Mouse (Mus musculus) intestine, embryonic 16.5 days (tissue): ENCODE data around the gene Dnase1l1. TPM values are rescaled to one million over a fixed set of nuclear protein-coding genes. Genes with fewer than 3 reads are reported as not detected.
A peak's percentile ranks its signal among the peaks of the same experiment; 100 is the strongest.

Experiments used
- ATAC-seq: fragments of 200-750 bp; cut with Nextera tagmentation; 2 replicates; pipeline ENCODE4 v1.8.0; 2017; ENCODE audit warnings: moderate TSS enrichment, moderate library complexity
- H3K27ac ChIP-seq: fragments of 300-500 bp; sonication (generic); 2 replicates; pipeline ENCODE4 v1.5.1; 2014; ENCODE audit warnings: mild to moderate bottlenecking, low read length
- H3K27me3 ChIP-seq: fragments of 300-500 bp; sonication (generic); replicated peaks from 2 replicates; pipeline ENCODE4 v1.6.1; 2014; ENCODE audit warnings: low read length, control low read depth, mixed read lengths; ENCODE audit not compliant: control insufficient read depth, insufficient read depth
- H3K36me3 ChIP-seq: fragments of 300-500 bp; sonication (generic); 2 replicates; pipeline ENCODE4 v1.6.1; 2014; ENCODE audit warnings: low read length, control low read depth; ENCODE audit not compliant: control insufficient read depth, insufficient read depth
- H3K4me1 ChIP-seq: fragments of 300-500 bp; sonication (generic); 2 replicates; pipeline ENCODE4 v1.6.1; 2014; ENCODE audit warnings: low read length, control low read depth, mixed read lengths; ENCODE audit not compliant: control insufficient read depth, insufficient read depth
- H3K4me2 ChIP-seq: fragments of 300-500 bp; sonication (generic); 2 replicates; pipeline ENCODE4 v1.6.1; 2014; ENCODE audit warnings: low read depth, low read length, control low read depth
- H3K4me3 ChIP-seq: fragments of 300-500 bp; sonication (generic); 2 replicates; pipeline ENCODE4 v1.5.1; 2014; ENCODE audit warnings: mild to moderate bottlenecking, low read length
- H3K9ac ChIP-seq: fragments of 300-500 bp; sonication (generic); 2 replicates; pipeline ENCODE4 v1.6.1; 2014; ENCODE audit warnings: low read depth, low read length
- H3K9me3 ChIP-seq: fragments of 300-500 bp; sonication (generic); 2 replicates; pipeline ENCODE4 v1.6.1; 2016; ENCODE audit warnings: low read length, control low read depth; ENCODE audit not compliant: control insufficient read depth
- WGBS: fragments of 180-500 bp; shearing (Covaris S2); extraction: QIAGEN DNeasy Blood & Tissue Kit; methylation state at CpG from one replicate; pipeline ENCODE4 v1.1.7; 2014; 5-methylcytosine and 5-hydroxymethylcytosine counted together
- polyA plus RNA-seq: library from polyadenylated mRNA; unstranded; fragments of >200 nt; fragmentation: Nextera tagmentation; extraction: Ambion mirVana; gene quantifications from 2 replicates; pipeline ENCODE4 v1.2.1, GENCODE M21; 2015

Gene Dnase1l1
- 12.4 and 14.5 TPM in 2 replicates for polyA plus RNA-seq

DNA sequence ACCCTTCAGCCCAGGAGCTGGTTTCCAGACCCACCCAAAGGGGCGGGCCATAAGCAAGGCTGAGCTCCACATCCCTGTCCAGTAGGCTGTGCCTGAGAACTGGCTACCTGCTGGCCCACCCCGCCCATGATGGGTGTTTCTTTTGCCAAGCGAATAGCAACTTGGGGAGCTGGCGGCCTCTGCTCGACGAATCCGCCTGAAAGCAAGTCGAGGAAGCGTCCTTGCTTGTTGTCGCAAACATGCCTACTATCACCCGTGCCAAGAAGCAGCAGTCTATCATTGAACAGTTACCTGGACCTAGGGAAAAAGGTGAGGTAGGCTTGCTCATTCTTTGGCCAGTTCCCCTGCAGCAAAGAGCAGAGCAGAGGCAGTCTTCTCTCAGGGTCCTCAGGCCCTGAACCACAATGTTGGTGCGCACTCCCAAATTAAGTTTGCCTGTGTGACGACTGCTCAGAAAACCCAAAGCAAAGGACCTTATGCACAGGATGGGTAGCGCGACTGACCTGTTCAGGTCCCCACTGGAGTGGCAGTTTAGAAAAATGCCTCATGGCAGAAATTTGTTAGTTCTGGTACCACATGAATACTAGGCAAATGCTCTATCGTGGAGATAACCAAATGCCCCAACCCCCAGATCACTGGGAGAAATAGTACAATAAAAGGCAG lies at the start of gene Dnase1l1, which contains the start of gene Taz:
Gene Dnase1l1, minus strand, starts transcription at position 606 of the 663 bp plus-strand sequence.
Gene Taz, plus strand, starts transcription at position 181 of the 663 bp plus-strand sequence.
- H3K9me3 ChIP-seq = no peaks in the 10 kb centered on the region
- H3K4me3 ChIP-seq = peak within 1 kb of the TSS; percentile 66
- no peaks in the 10 kb centered on the region for H3K27me3 ChIP-seq
- no peaks in the 10 kb centered on the region for H3K36me3 ChIP-seq
- peaks cover 2% of the 10 kb centered on the region; the same call in 1 of the 2 replicates for H3K4me1 ChIP-seq
- peak within 1 kb of the TSS; percentile 80 for H3K9ac ChIP-seq
- H3K27ac ChIP-seq = peak within 1 kb of the TSS; percentile 88
- H3K4me2 ChIP-seq = peak within 1 kb of the TSS; percentile 70
- 16% methylated on average over 16 of the region's 16 CpGs for WGBS
- ATAC-seq = peak; percentile 97

GRCm38 (mm10) chrX:74330166-74330930 lies 48.2 kb upstream of the Dnase1l1 start:
- Histone ChIP-seq H3K36me3 (no peaks in the 10 kb centered on the region), H3K9me3 (no peaks in the 10 kb centered on the region), H3K4me1 (peaks cover 12% of the 10 kb centered on the region), H3K27ac (no peak overlapping the region), H3K4me3 (no peak overlapping the region), H3K27me3 (no peaks in the 10 kb centered on the region), H3K4me2 (peak overlapping the region; percentile 61; the same call in 1 of the 2 replicates), H3K9ac (no peak overlapping the region)
- WGBS = 45% methylated on average over 2 of the region's 2 CpGs
- no peak for ATAC-seq

GRCm38 (mm10) chrX:74329215-74329671 lies 47.1 kb upstream of the Dnase1l1 start:
- Histone ChIP-seq H3K4me3 (peak overlapping the region; percentile 51), H3K27ac (no peak overlapping the region), H3K36me3 (no peaks in the 10 kb centered on the region), H3K4me1 (peaks cover 12% of the 10 kb centered on the region), H3K9me3 (no peaks in the 10 kb centered on the region), H3K9ac (peak overlapping the region; percentile 71), H3K4me2 (peak overlapping the region; percentile 61), H3K27me3 (no peaks in the 10 kb centered on the region)
- ATAC-seq = no peak; the same call in 1 of the 2 replicates
- 23% methylated on average over 10 of the region's 10 CpGs for WGBS

DNA sequence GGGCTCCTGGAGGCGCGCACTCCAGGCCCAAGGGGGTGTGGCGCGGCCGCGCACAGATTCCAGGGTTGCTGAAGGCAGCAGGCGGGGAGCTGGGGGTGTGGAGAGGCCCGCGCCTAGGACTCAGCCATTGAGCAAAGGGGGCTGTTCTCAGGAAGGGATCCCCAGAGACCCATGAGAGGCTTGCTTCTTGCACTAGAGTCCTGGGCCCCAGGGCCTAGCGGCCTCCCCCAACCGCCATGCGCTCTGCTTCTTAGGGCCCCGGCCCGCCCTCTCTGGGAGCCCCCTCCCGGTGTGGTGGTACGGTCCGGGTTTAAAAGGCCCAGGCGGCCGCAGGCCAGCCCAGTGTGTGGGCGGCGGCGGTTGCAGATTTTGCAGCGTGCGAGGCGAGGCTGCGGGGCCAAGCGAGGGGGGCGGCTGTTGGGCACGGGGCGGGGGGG lies 46.6 kb upstream of the Dnase1l1 start, which contains the start of gene Plxna3:
Gene Plxna3, plus strand, starts transcription at position 342 of the 437 bp plus-strand sequence.
- no peaks in the 10 kb centered on the region for H3K27me3 ChIP-seq
- 24% methylated on average over 29 of the region's 30 CpGs for WGBS
- H3K9ac ChIP-seq = peak within 1 kb of the TSS; percentile 71
- H3K4me1 ChIP-seq = peaks cover 12% of the 10 kb centered on the region
- peak within 1 kb of the TSS; percentile 51 for H3K4me3 ChIP-seq
- H3K27ac ChIP-seq = peak within 1 kb of the TSS; percentile 68
- peak; percentile 98 for ATAC-seq
- no peaks in the 10 kb centered on the region for H3K36me3 ChIP-seq
- peak within 1 kb of the TSS; percentile 61 for H3K4me2 ChIP-seq
- no peaks in the 10 kb centered on the region for H3K9me3 ChIP-seq

DNA sequence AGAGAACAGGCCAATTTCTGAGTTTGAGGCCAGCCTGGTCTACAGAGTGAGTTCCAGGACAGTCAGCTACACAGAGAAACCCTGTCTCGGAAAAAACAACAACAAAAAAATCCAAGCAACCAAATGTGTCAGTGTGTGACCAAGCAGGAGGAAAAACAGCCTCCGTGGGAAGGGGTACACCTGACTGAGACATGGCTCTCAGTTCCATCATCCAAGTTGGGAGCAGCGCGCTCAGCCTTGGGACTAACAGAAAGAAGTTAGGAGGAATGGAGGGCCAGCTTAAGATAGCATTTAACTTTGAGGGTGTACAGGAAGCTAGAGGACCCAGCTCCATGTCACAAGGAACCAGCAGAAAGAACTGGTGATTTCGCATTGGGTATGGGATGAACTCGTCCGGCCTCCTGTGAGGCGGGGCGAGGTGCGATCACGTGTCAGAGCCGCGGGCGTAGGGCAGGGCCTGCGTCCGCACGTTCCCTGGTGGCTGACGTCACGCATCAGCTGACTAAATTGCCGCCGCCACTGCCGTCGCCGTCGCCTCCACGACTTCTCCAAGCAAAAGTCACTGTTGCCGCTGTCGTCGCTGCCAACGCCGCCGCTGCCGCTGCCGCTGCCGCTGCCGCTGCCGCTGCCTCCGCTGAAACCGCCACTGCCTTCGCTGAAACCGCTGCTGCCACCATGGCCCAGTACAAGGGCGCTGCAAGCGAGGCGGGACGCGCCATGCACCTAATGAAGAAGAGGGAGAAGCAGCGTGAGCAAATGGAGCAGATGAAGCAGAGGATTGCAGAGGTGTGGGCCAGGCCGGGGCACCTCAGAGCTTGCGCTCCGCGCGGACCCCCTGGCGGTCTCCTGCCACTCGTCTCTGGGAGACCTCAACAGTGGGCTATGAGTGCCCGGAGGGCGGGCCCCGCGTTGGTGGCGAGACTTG lies 30.7 kb upstream of the Dnase1l1 start, which contains the start of gene Fam50a:
Gene Fam50a, plus strand, starts transcription at position 494 of the 925 bp plus-strand sequence.
- peak; percentile 99 for ATAC-seq
- Histone ChIP-seq H3K27ac (peak within 1 kb of the TSS; percentile 75), H3K36me3 (peaks cover 8% of the 10 kb centered on the region), H3K4me3 (peak within 1 kb of the TSS; percentile 68), H3K4me2 (peak within 1 kb of the TSS; percentile 68), H3K4me1 (no peaks in the 10 kb centered on the region), H3K9me3 (no peaks in the 10 kb centered on the region), H3K9ac (peak within 1 kb of the TSS; percentile 85), H3K27me3 (no peaks in the 10 kb centered on the region)
- 16% methylated on average over 57 of the region's 59 CpGs for WGBS

- H3K27me3 ChIP-seq = no peaks in the 10 kb centered on the region
- 11% methylated on average over 41 of the region's 41 CpGs for WGBS
- ATAC-seq = peak; percentile 85
- peaks cover 7% of the 10 kb centered on the region for H3K36me3 ChIP-seq
- H3K4me3 ChIP-seq = peak within 1 kb of the TSS; percentile 58
- no peaks in the 10 kb centered on the region for H3K4me1 ChIP-seq
- H3K9ac ChIP-seq = peak within 1 kb of the TSS; percentile 74
- H3K27ac ChIP-seq = peak within 1 kb of the TSS; percentile 83
- H3K4me2 ChIP-seq = peak within 1 kb of the TSS; percentile 62
- H3K9me3 ChIP-seq = no peaks in the 10 kb centered on the region
These were observed 22.9 kb upstream of the Dnase1l1 start, which contains the start of gene Gdi1 for GRCm38 (mm10) chrX:74304867-74305700. Gdi1 (plus strand) TSS chrX:74304998.

DNA sequence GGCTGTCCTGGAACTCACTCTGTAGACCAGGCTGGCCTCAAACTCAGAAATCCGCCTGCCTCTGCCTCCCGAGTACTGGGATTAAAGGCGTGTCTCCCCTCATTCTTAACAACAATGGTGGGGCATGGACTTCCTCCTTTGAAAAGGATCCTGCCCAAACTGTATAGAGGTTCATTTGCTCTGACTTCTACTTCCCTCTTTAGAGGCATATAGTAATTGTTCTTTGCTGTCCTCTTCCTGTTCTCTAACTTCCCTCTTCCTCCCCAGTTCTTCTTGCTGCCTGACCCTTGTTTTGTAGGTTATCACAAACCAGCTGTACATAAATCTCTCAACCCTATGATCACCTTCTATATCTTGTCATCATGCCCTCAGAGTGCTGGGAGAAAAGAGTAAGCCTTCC lies 17.6 kb upstream of the Dnase1l1 start:
- no peak overlapping the region for H3K9ac ChIP-seq
- no peak overlapping the region for H3K4me3 ChIP-seq
- no peak overlapping the region for H3K4me2 ChIP-seq
- H3K27me3 ChIP-seq = no peaks in the 10 kb centered on the region
- H3K9me3 ChIP-seq = no peaks in the 10 kb centered on the region
- 0 out of 2 replicates have a peak, but pooled peaks cover 2% of the 10 kb centered on the region for H3K36me3 ChIP-seq
- WGBS = 92% methylated on average over 3 of the region's 3 CpGs
- ATAC-seq = no peak
- H3K27ac ChIP-seq = no peak overlapping the region
- no peaks in the 10 kb centered on the region for H3K4me1 ChIP-seq

GRCm38 (mm10) chrX:74298348-74298747 lies 16.2 kb upstream of the Dnase1l1 start:
- Histone ChIP-seq H3K4me1 (no peaks in the 10 kb centered on the region), H3K9me3 (no peaks in the 10 kb centered on the region), H3K27me3 (no peaks in the 10 kb centered on the region), H3K27ac (no peak overlapping the region), H3K9ac (no peak overlapping the region), H3K4me3 (no peak overlapping the region), H3K4me2 (no peak overlapping the region), H3K36me3 (0 out of 2 replicates have a peak, but pooled peaks cover 2% of the 10 kb centered on the region)
- WGBS = 83% methylated on average over 1 of the region's 1 CpGs
- ATAC-seq = no peak
